1 mouse cellular context compared by ENCODE assay signal in genomic region chr8:71472601-71473386, GRCm38 (mm10).
TF ChIP-seq lines count a peak whose summit lies in the region.

No protein-coding gene starts in this region.

TF ChIP-seq in MEL, 35 proteins besides CTCF, POLR2A, EP300 and RAD21:
- TF ChIP-seq SMC3 (IDR thresholded peaks at IDR 0.05; ENCODE audit: low read depth, low read length) (peak; percentile 21; the same call in 1 of the 2 replicates), GABPA (IDR thresholded peaks at IDR 0.05; ENCODE audit: low read depth, low read length) (no peak), MYB (IDR thresholded peaks at IDR 0.05; ENCODE audit: low read depth, low read length) (no peak), ZNF384 (IDR thresholded peaks at IDR 0.05; ENCODE audit: low read depth, low read length) (no peak), MYC (IDR thresholded peaks at IDR 0.05; ENCODE audit: low read depth, low read length) (no peak), ZC3H11A (IDR thresholded peaks at IDR 0.05; ENCODE audit: low read depth, low read length) (no peak), MAX (IDR thresholded peaks at IDR 0.05; ENCODE audit: low read length) (no peak), TBP (IDR thresholded peaks at IDR 0.05; ENCODE audit: low read depth, low read length) (no peak), CHD2 (IDR thresholded peaks at IDR 0.05; ENCODE audit: low read length) (no peak)
